Mouse (Mus musculus) neutrophil, adult 5-6 weeks (primary cell): ENCODE measurements around the gene Tmem199. TPM values are rescaled to one million over a fixed set of nuclear protein-coding genes. Genes with fewer than 3 reads are reported as not detected.

ENCODE experiments used
- total RNA-seq: library from RNA; stranded (forward); fragments of 200-1000 nt; gene quantifications from 2 replicates; pipeline ENCODE4 v1.2.3, GENCODE M21; 2017

Tmem199 gene
- total RNA-seq, 1 experiment from 2014 or later: 25.4 TPM

Other genes with a start within 250 kb of the Tmem199 start
- 4.1 and 4.8 TPM in 2 replicates for gene BC030499, start 221.3 kb downstream of the Tmem199 start, total RNA-seq
- 0.37 and 0.93 TPM in 2 replicates for gene Spag5, start 210.6 kb downstream of the Tmem199 start, total RNA-seq
- gene Aldoc, start 189.2 kb downstream of the Tmem199 start, total RNA-seq: 1.7 and 2.9 TPM in 2 replicates
- gene Pigs, start 183.8 kb downstream of the Tmem199 start, total RNA-seq: 17.2 and 21.1 TPM in 2 replicates
- 62.9 and 76.7 TPM in 2 replicates for gene Unc119, start 168.7 kb downstream of the Tmem199 start, total RNA-seq
- gene Foxn1, start 125.6 kb downstream of the Tmem199 start, total RNA-seq: not detected in 2 replicates
- 0.25 and 0.47 TPM in 2 replicates for gene Slc13a2, start 90.0 kb downstream of the Tmem199 start, total RNA-seq
- not detected in 2 replicates for gene Slc46a1, start 46.5 kb downstream of the Tmem199 start, total RNA-seq
- gene Sarm1, start 14.4 kb downstream of the Tmem199 start, total RNA-seq: 0.12 and 0.23 TPM in 2 replicates
- not detected in 2 replicates for gene Vtn, start 13.1 kb downstream of the Tmem199 start, total RNA-seq
- not detected in 2 replicates for gene Sebox, start 8.7 kb downstream of the Tmem199 start, total RNA-seq
- gene Poldip2, start within 50 bp of the Tmem199 start, total RNA-seq: 34.9 and 35.7 TPM in 2 replicates
- 7.4 and 7.6 TPM in 2 replicates for gene Tnfaip1, start 24.2 kb upstream of the Tmem199 start, total RNA-seq
- gene Ift20, start 24.2 kb upstream of the Tmem199 start, total RNA-seq: 75.6 and 87.8 TPM in 2 replicates
- 0.93 and 2.9 TPM in 2 replicates for gene Tmem97, start 38.6 kb upstream of the Tmem199 start, total RNA-seq
- gene Nlk, start 185.2 kb upstream of the Tmem199 start, total RNA-seq: 41.5 and 46.1 TPM in 2 replicates
- 10.9 and 11.9 TPM in 2 replicates for gene Ccnq, start 239.6 kb upstream of the Tmem199 start, total RNA-seq